Mouse (Mus musculus) MEL (cell line): Measurements from ENCODE around the gene Gm28434. TPM values are rescaled to one million over a fixed set of nuclear protein-coding genes. Genes with fewer than 3 reads are reported as not detected.

Source experiments
- DNase-seq: peaks from one replicate; pipeline ENCODE4 v3.0.0; 2011; ENCODE audit warnings: low read depth, low spot score
- H3K27ac ChIP-seq: 2 replicates; pipeline ENCODE4 v1.5.1; 2012; ENCODE audit warnings: low read depth, mild to moderate bottlenecking, control low read depth, low read length, moderate library complexity; ENCODE audit not compliant: control insufficient read depth
- H3K27me3 ChIP-seq, 2 experiments: fragments of 150-350 bp in 1 of 2; sonication (generic) in 1 of 2; 2 replicates each; pipeline ENCODE4 v1.6.1; 2012; ENCODE audit warnings: low read length in 2 of 2, mild to moderate bottlenecking in 2 of 2, improper control_type of control experiment in 1 of 2, moderate library complexity in 1 of 2; ENCODE audit not compliant: insufficient read depth in 2 of 2, control insufficient read depth in 1 of 2
- H3K36me3 ChIP-seq, 2 experiments: 2 replicates each; pipeline ENCODE4 v1.6.1; 2012 to 2014; ENCODE audit warnings: low read length in 2 of 2, improper control_type of control experiment in 1 of 2, inconsistent platforms in 1 of 2, mild to moderate bottlenecking in 1 of 2; ENCODE audit not compliant: insufficient read depth in 2 of 2, control insufficient read depth in 1 of 2
- H3K4me1 ChIP-seq, 2 experiments: fragments of 150-350 bp in 1 of 2; sonication (generic) in 1 of 2; 2 replicates each; pipeline ENCODE4 v1.6.1; 2012; ENCODE audit warnings: low read length in 2 of 2, improper control_type of control experiment in 1 of 2, mild to moderate bottlenecking in 1 of 2; ENCODE audit not compliant: insufficient read depth in 2 of 2, control insufficient read depth in 1 of 2
- H3K4me3 ChIP-seq, 2 experiments: fragments of 150-350 bp in 1 of 2; sonication (generic) in 1 of 2; 2 replicates each; pipeline ENCODE4 v1.5.1; 2012; ENCODE audit warnings: low read depth in 2 of 2, low read length in 2 of 2, mild to moderate bottlenecking in 2 of 2, moderate library complexity in 2 of 2, control low read depth in 1 of 2, improper control_type of control experiment in 1 of 2; ENCODE audit not compliant: control insufficient read depth in 1 of 2, insufficient read depth in 1 of 2
- H3K79me2 ChIP-seq: 2 replicates; pipeline ENCODE4 v1.6.1; 2012; ENCODE audit warnings: mild to moderate bottlenecking, low read length, moderate library complexity; ENCODE audit not compliant: control insufficient read depth, poor library complexity, insufficient read depth
- H3K9ac ChIP-seq: 2 replicates; pipeline ENCODE4 v1.6.1; 2012; ENCODE audit warnings: low read depth, mild to moderate bottlenecking, control low read depth, low read length, moderate library complexity; ENCODE audit not compliant: control insufficient read depth, poor library complexity, severe bottlenecking
- H3K9me3 ChIP-seq: fragments of 150-350 bp; sonication (generic); replicated peaks from 2 replicates; pipeline ENCODE4 v1.6.1; 2012; ENCODE audit warnings: mild to moderate bottlenecking, low read length, improper control_type of control experiment, moderate library complexity; ENCODE audit not compliant: insufficient read depth
- BHLHE40 ChIP-seq: IDR thresholded peaks from 2 replicates; pipeline ENCODE4 v1.6.1; 2012; ENCODE audit warnings: low read depth, mild to moderate bottlenecking, inconsistent platforms, low read length, improper control_type of control experiment, borderline replicate concordance
- CHD2 ChIP-seq: IDR thresholded peaks from 2 replicates; pipeline ENCODE4 v1.6.1; 2011; ENCODE audit warnings: low read length, improper control_type of control experiment
- CTCF ChIP-seq, 3 experiments: IDR thresholded peaks in 2 of 3; conservative IDR thresholded peaks in 1 of 3; 2 replicates each; pipeline ENCODE4 v1.5.1; 2011 to 2012; ENCODE audit warnings: low read length in 3 of 3, low read depth in 2 of 3, mild to moderate bottlenecking in 2 of 3, improper control_type of control experiment in 1 of 3, inconsistent platforms in 1 of 3, mixed read lengths in 1 of 3, moderate library complexity in 1 of 3; ENCODE audit not compliant: control insufficient read depth in 1 of 3, insufficient read depth in 1 of 3, poor library complexity in 1 of 3, severe bottlenecking in 1 of 3
- E2F4 ChIP-seq: IDR thresholded peaks from 2 replicates; pipeline ENCODE4 v1.6.1; 2011; ENCODE audit warnings: low read depth, low read length, improper control_type of control experiment, borderline replicate concordance
- ELF1 ChIP-seq: IDR thresholded peaks from 2 replicates; pipeline ENCODE4 v1.6.1; 2014; ENCODE audit warnings: low read depth, mild to moderate bottlenecking, inconsistent platforms, low read length, improper control_type of control experiment, moderate library complexity
- EP300 ChIP-seq, 2 experiments: IDR thresholded peaks; 2 replicates each; pipeline ENCODE4 v1.6.1; 2011; ENCODE audit warnings: improper control_type of control experiment in 2 of 2, low read length in 2 of 2, low read depth in 1 of 2, mild to moderate bottlenecking in 1 of 2
- ETS1 ChIP-seq: IDR thresholded peaks from 2 replicates; pipeline ENCODE4 v1.6.1; 2012; ENCODE audit warnings: low read depth, mild to moderate bottlenecking, inconsistent platforms, low read length, improper control_type of control experiment, moderate library complexity
- GABPA ChIP-seq: IDR thresholded peaks from 2 replicates; pipeline ENCODE4 v1.6.1; 2012; ENCODE audit warnings: low read depth, mild to moderate bottlenecking, inconsistent platforms, low read length, improper control_type of control experiment, moderate library complexity
- HCFC1 ChIP-seq: IDR thresholded peaks from 2 replicates; pipeline ENCODE4 v1.6.1; 2012; ENCODE audit warnings: low read depth, mild to moderate bottlenecking, inconsistent platforms, low read length, improper control_type of control experiment, moderate library complexity
- JUND ChIP-seq: IDR thresholded peaks from 2 replicates; pipeline ENCODE4 v1.6.1; 2011; ENCODE audit warnings: low read depth, mild to moderate bottlenecking, improper control_type of control experiment, low read length
- MAZ ChIP-seq: IDR thresholded peaks from 2 replicates; pipeline ENCODE4 v1.6.1; 2012; ENCODE audit warnings: low read depth, mild to moderate bottlenecking, inconsistent platforms, low read length, improper control_type of control experiment
- MYB ChIP-seq: IDR thresholded peaks from 2 replicates; pipeline ENCODE4 v1.6.1; 2011; ENCODE audit warnings: mild to moderate bottlenecking, low read depth, low read length, improper control_type of control experiment
- POLR2AphosphoS2 ChIP-seq: IDR thresholded peaks from 2 replicates; pipeline ENCODE4 v1.6.1; 2011; ENCODE audit warnings: low read length, improper control_type of control experiment
- RCOR1 ChIP-seq: IDR thresholded peaks from 2 replicates; pipeline ENCODE4 v1.6.1; 2012; ENCODE audit warnings: low read depth, mild to moderate bottlenecking, inconsistent platforms, low read length, improper control_type of control experiment
- SIN3A ChIP-seq: IDR thresholded peaks from 2 replicates; pipeline ENCODE4 v1.6.1; 2012; ENCODE audit warnings: low read length, improper control_type of control experiment, inconsistent platforms
- SMC3 ChIP-seq: IDR thresholded peaks from 2 replicates; pipeline ENCODE4 v1.6.1; 2011; ENCODE audit warnings: low read depth, low read length, improper control_type of control experiment
- TAL1 ChIP-seq: IDR thresholded peaks from 2 replicates; pipeline ENCODE4 v1.6.1; 2012; ENCODE audit warnings: mild to moderate bottlenecking, inconsistent platforms, low read length, moderate library complexity, mixed read lengths
- UBTF ChIP-seq: IDR thresholded peaks from 2 replicates; pipeline ENCODE4 v1.6.1; 2012; ENCODE audit warnings: low read depth, mild to moderate bottlenecking, inconsistent platforms, low read length, improper control_type of control experiment, moderate library complexity, borderline replicate concordance; ENCODE audit not compliant: insufficient read depth
- USF1 ChIP-seq: IDR thresholded peaks from 2 replicates; pipeline ENCODE4 v1.6.1; 2014; ENCODE audit warnings: low read depth, mild to moderate bottlenecking, inconsistent platforms, low read length, improper control_type of control experiment, moderate library complexity
- USF2 ChIP-seq, 2 experiments: IDR thresholded peaks; 2 replicates each; pipeline ENCODE4 v1.6.1; 2011 to 2012; ENCODE audit warnings: improper control_type of control experiment in 2 of 2, low read length in 2 of 2, borderline replicate concordance in 1 of 2, inconsistent platforms in 1 of 2, low read depth in 1 of 2, mild to moderate bottlenecking in 1 of 2; ENCODE audit not compliant: insufficient read depth in 1 of 2
- ZNF384 ChIP-seq: IDR thresholded peaks from 2 replicates; pipeline ENCODE4 v1.6.1; 2012; ENCODE audit warnings: low read depth, mild to moderate bottlenecking, inconsistent platforms, low read length, improper control_type of control experiment
- polyA plus RNA-seq, 2 experiments: library from polyadenylated mRNA; stranded (reverse) in 1 of 2; unstranded in 1 of 2; fragments of >175 nt in 1 of 2; fragments of >200 nt in 1 of 2; gene quantifications; 2 replicates each; pipeline versions ENCODE4 v1.2.1 to v1.2.4; 2012; ENCODE audit warnings: low replicate concordance in 2 of 2, low read depth in 1 of 2; ENCODE audit not compliant: insufficient read length in 2 of 2, insufficient read depth in 1 of 2, missing spikeins in 1 of 2
- total RNA-seq: library from RNA; depleted of rRNA; stranded (reverse); fragments of 300-350 nt; gene quantifications from 2 replicates; pipeline ENCODE4 v1.2.3, GENCODE M21; 2012

The Gm28434 gene
- total and polyA plus RNA-seq, 3 experiments: not detected

DNA sequence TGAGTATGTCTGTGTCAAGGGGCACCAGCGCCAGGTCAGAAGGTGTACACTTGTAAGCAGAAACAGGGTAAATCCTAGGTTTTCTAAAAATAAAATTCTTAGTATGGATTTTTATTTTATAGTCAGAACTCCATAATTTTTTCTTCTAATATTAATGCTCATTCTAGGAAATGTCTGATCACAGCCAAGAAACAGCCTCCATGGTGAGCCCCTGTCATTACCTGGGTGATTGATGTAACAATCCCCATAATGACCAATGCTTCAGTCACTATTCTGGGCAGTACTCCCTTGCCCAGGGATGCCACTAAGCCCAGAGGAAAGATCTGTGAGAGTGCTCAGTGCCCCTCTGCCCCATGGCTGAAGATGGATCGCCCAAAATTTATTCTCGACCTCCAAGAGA, 9.8 kb downstream of the Gm28434 start, which contains the start of gene Cabs1:
Gene Cabs1, plus strand, starts transcription at position 301 of the 400 bp plus-strand sequence.
- TF ChIP-seq GABPA: no peak
- TF ChIP-seq TAL1: no peak
- no peak for TF ChIP-seq POLR2AphosphoS2
- TF ChIP-seq ELF1: no peak
- TF ChIP-seq ZNF384: no peak
- TF ChIP-seq HCFC1: no peak
- Histone ChIP-seq H3K27ac (no peak within 1 kb of the TSS), H3K4me1 (no peaks in the 10 kb centered on the region), H3K9me3 (no peaks in the 10 kb centered on the region), H3K4me3 (no peak within 1 kb of the TSS), H3K9ac (no peak within 1 kb of the TSS), H3K27me3 (no peaks in the 10 kb centered on the region), H3K79me2 (no peaks in the 10 kb centered on the region), H3K36me3 (no peaks in the 10 kb centered on the region)
- no peak for DNase-seq

DNA sequence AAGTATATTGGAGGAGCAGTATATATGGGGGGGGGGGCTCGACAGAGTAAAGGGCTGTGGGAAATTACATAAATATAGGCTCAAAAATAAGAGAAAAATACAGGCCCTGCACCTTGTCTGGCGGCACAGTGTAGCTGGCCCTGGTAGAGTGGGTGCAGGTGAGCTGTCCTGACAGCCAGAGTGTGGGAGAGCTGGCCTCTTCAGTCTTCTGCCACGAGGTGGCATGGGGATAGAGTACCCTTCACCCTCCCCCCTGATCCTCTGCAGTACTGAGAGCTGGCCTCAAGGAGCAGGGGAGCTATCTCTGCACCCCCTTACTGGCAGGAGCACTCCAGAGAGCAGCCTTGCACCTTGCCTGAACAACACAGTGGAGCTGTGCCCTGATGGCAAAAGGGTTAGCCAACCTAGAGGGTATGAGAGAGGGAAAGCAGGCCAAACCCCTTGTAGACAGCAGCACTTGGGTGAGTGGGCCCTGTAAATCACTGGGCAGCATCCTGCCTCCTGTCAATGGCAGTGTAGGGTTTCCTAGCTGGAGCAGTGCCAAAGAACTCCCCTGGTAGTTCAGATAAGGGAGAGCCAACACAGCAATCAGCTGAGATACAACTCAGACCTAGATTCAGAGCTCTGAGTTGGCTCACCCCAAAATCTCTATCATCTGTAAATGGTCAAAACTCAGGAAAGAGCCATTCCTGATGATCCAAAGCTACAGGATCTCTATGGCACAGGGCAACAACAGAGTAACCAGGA, 13.3 kb downstream of the Gm28434 start:
- Histone ChIP-seq H3K79me2 (no peaks in the 10 kb centered on the region), H3K27ac (no peak overlapping the region), H3K36me3 (no peaks in the 10 kb centered on the region), H3K9me3 (no peaks in the 10 kb centered on the region), H3K9ac (no peak overlapping the region), H3K4me3 (no peak overlapping the region), H3K27me3 (no peaks in the 10 kb centered on the region), H3K4me1 (no peaks in the 10 kb centered on the region)
- TF ChIP-seq CHD2: no peak
- TF ChIP-seq EP300 (IDR thresholded peaks at IDR 0.05; ENCODE audit: low read depth in 1 of 2, low read length in 2 of 2): no peak
- TF ChIP-seq MAZ: no peak
- no peak for TF ChIP-seq SIN3A
- TF ChIP-seq ELF1: no peak
- TF ChIP-seq USF1: no peak
- TF ChIP-seq E2F4: no peak
- TF ChIP-seq UBTF: no peak
- TF ChIP-seq TAL1: no peak
- no peak for TF ChIP-seq ETS1
- no peak for TF ChIP-seq USF2 (IDR thresholded peaks at IDR 0.05; ENCODE audit: borderline replicate concordance in 1 of 2, insufficient read depth in 1 of 2, low read depth in 1 of 2, low read length in 2 of 2)
- no peak for TF ChIP-seq HCFC1
- no peak for TF ChIP-seq RCOR1
- TF ChIP-seq BHLHE40: no peak
- no peak for TF ChIP-seq SMC3
- no peak for TF ChIP-seq JUND
- no peak for TF ChIP-seq CTCF (IDR thresholded peaks at IDR 0.05 in 2 of 3, conservative IDR thresholded peaks at IDR 0.05 in 1 of 3; ENCODE audit: control insufficient read depth in 1 of 3, insufficient read depth in 1 of 3, low read depth in 2 of 3, low read length in 3 of 3, poor library complexity in 1 of 3, severe bottlenecking in 1 of 3)
- TF ChIP-seq MYB: no peak
- peak; percentile 3 for DNase-seq
